Mouse (Mus musculus) small intestine, adult 2 months (tissue): Measurements from ENCODE around the gene Htatsf1. TPM values are rescaled to one million over a fixed set of nuclear protein-coding genes. Genes with fewer than 3 reads are reported as not detected.

ENCODE experiments used
- H3K27ac ChIP-seq: fragments of 200-500 bp; 2 replicates; pipeline ENCODE4 v1.5.1; 2012; ENCODE audit warnings: low read depth, low read length, control low read depth, inconsistent platforms; ENCODE audit not compliant: insufficient read depth
- H3K27me3 ChIP-seq: fragments of 200-500 bp; 2 replicates; pipeline ENCODE4 v1.6.1; 2012; ENCODE audit warnings: mild to moderate bottlenecking, moderate library complexity, low read length, inconsistent platforms; ENCODE audit not compliant: control insufficient read depth, insufficient read depth
- H3K36me3 ChIP-seq: fragments of 200-500 bp; 2 replicates; pipeline ENCODE4 v1.6.1; 2012; ENCODE audit warnings: mild to moderate bottlenecking, low read length, control low read depth, inconsistent platforms; ENCODE audit not compliant: control insufficient read depth, insufficient read depth
- H3K4me1 ChIP-seq: fragments of 200-500 bp; 2 replicates; pipeline ENCODE4 v1.6.1; 2012; ENCODE audit warnings: low read length, inconsistent platforms, mixed read lengths; ENCODE audit not compliant: control insufficient read depth, insufficient read depth, insufficient read length
- H3K4me3 ChIP-seq: fragments of 200-500 bp; 2 replicates; pipeline ENCODE4 v1.5.1; 2012; ENCODE audit warnings: low read depth, mild to moderate bottlenecking, control low read depth, inconsistent platforms, low read length, moderate library complexity
- CTCF ChIP-seq: fragments of 200-500 bp; IDR thresholded peaks from 2 replicates; pipeline ENCODE4 v1.5.1; 2012; ENCODE audit warnings: low read depth, mild to moderate bottlenecking, control low read depth, inconsistent platforms, low read length, moderate library complexity, mixed read lengths; ENCODE audit not compliant: insufficient replicate concordance, insufficient read length; ENCODE audit errors: extremely low read depth
- POLR2A ChIP-seq: fragments of 200-500 bp; IDR thresholded peaks from 2 replicates; pipeline ENCODE4 v1.6.1; 2012; ENCODE audit warnings: low read depth, mild to moderate bottlenecking, control low read depth, inconsistent platforms, low read length, moderate library complexity
- WGBS: fragments of 180-500 bp; shearing (Covaris S2); methylation state at CpG from one replicate; pipeline ENCODE4 v1.1.7; 2018; 5-methylcytosine and 5-hydroxymethylcytosine counted together
- polyA plus RNA-seq: library from polyadenylated mRNA; depleted of rRNA; stranded (reverse); fragments of >200 nt; gene quantifications from 2 replicates; pipeline ENCODE4 v1.2.3, GENCODE M21; 2012; rRNA removed

The Htatsf1 gene
- polyA plus RNA-seq, 1 experiment: 7.4 TPM

GRCm38 (mm10) chrX:57087806-57088205 lies 34.4 kb downstream of the Htatsf1 start, which contains the start of gene Vgll1:
Gene Vgll1, plus strand, starts transcription at chrX:57088106.
- WGBS: 53% methylated on average over 4 of the region's 4 CpGs
- TF ChIP-seq POLR2A (no peak), CTCF (no peak)
- H3K4me1 ChIP-seq: no peaks in the 10 kb centered on the region
- no peaks in the 10 kb centered on the region for H3K27me3 ChIP-seq
- H3K27ac ChIP-seq: no peak within 1 kb of the TSS
- no peak within 1 kb of the TSS for H3K4me3 ChIP-seq
- no peaks in the 10 kb centered on the region for H3K36me3 ChIP-seq

GRCm38 (mm10) chrX:57103415-57103814 lies 50.0 kb downstream of the Htatsf1 start:
- Histone ChIP-seq H3K27ac (no peak overlapping the region), H3K36me3 (no peaks in the 10 kb centered on the region), H3K4me1 (no peaks in the 10 kb centered on the region), H3K4me3 (no peak overlapping the region), H3K27me3 (no peaks in the 10 kb centered on the region)
- TF ChIP-seq CTCF (no peak), POLR2A (no peak)
- WGBS: 92% methylated on average over 1 of the region's 1 CpGs

- no peaks in the 10 kb centered on the region for H3K4me1 ChIP-seq
- H3K27ac ChIP-seq: no peak overlapping the region
- no peaks in the 10 kb centered on the region for H3K27me3 ChIP-seq
- WGBS: 81% methylated on average over 3 of the region's 3 CpGs
- no peak overlapping the region for H3K4me3 ChIP-seq
- TF ChIP-seq CTCF (no peak), POLR2A (no peak)
- H3K36me3 ChIP-seq: no peaks in the 10 kb centered on the region
Measured at GRCm38 (mm10) chrX:57106956-57107355, 53.6 kb downstream of the Htatsf1 start.

Other genes starting within 250 kb of the Htatsf1 start
- gene Map7d3, start 231.3 kb upstream of the Htatsf1 start, polyA plus RNA-seq: not detected in 2 replicates
- gene Adgrg4, start 183.4 kb upstream of the Htatsf1 start, polyA plus RNA-seq: 0.11 and 0.44 TPM in 2 replicates
- not detected in 2 replicates for gene Brs3, start 10.5 kb upstream of the Htatsf1 start, polyA plus RNA-seq
- gene Vgll1, start 34.5 kb downstream of the Htatsf1 start, polyA plus RNA-seq: not detected in 2 replicates
- 0.27 TPM in 2 replicates for gene Cd40lg, start 158.6 kb downstream of the Htatsf1 start, polyA plus RNA-seq